Mouse (Mus musculus): ENCODE measurements at regions not wholly inside any gene's neighbourhood (a gene's known extent, or its start where the extent isn't known, plus 50 kb on each side); places are given as distances from the start of the nearest gene placed in this dataset.

GRCm38 (mm10) chr1:92769696-92770095, 61.7 kb upstream of the Gpc1 start:
- TF ChIP-seq GATA1 (IDR thresholded peaks at IDR 0.05; ENCODE audit: borderline replicate concordance, low read length) (no peak), FLI1 (IDR thresholded peaks at IDR 0.05; ENCODE audit: low read length) (no peak)
